Mouse (Mus musculus): ENCODE results near the gene Plekha6.

DNA sequence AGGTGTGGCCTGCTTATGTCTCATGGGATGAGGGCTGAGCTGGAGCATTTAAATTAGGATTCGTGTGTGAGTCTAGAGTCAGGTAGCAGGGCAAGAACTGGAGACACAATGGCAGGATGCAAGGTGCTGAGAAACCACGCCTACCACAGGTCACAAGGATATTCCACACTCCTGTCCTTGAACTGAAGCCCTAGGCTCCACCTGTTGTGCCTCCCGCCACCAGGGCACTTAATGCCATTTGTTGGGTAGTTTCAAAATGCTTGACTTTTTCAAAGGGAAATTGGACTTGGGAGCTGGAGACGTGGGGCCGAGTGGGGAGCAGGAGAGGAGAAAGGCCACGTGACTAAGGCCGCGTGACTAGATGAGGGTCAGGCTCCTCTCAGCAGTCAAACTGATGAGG, 161.9 kb downstream of the Plekha6 start:
- TF ChIP-seq CTCF (conservative IDR thresholded peaks at IDR 0.05; ENCODE audit: low read length) (no peak), NANOG (IDR thresholded peaks at IDR 0.05; ENCODE audit: borderline replicate concordance, low read length) (no peak)

Data from E14TG2a.4 (cell line).